ENCODE assay signal across 8 mouse cellular contexts in genomic region chr2:32361437-32361836, GRCm38 (mm10). TPM values are rescaled to one million over a fixed set of nuclear protein-coding genes. Genes with fewer than 3 reads are reported as not detected.
DNase-seq lines count a peak whose midpoint lies in the region; ATAC-seq and TF ChIP-seq lines count a peak whose summit lies in the region.

No protein-coding gene starts in this region.

- 2% methylated on average over 24 of the region's 24 CpGs for WGBS in forebrain, embryonic 10.5 days
- 2% methylated on average over 24 of the region's 24 CpGs for WGBS in heart, postnatal 0 days
- 4% methylated on average over 24 of the region's 24 CpGs for WGBS in lung, adult 2 months
- WGBS in neural tube, embryonic 13.5 days: under 1% methylated on average over 24 of the region's 24 CpGs

- TF ChIP-seq CTCF in heart, postnatal 0 days (IDR thresholded peaks at IDR 0.05; ENCODE audit: low read depth): peak; percentile 51
- peak; percentile 39; the same call in 1 of the 2 replicates for TF ChIP-seq CTCF in lung, adult 2 months (IDR thresholded peaks at IDR 0.05; ENCODE audit: insufficient read depth, low read length)

- no peak overlapping the region for H3K9ac ChIP-seq in heart, postnatal 0 days (replicated peaks; ENCODE audit: low read depth, low read length)
- peak overlapping the region; percentile 39; the same call in 1 of the 2 replicates for H3K9ac ChIP-seq in neural tube, embryonic 13.5 days

- peaks cover 13% of the 10 kb centered on the region for H3K27me3 ChIP-seq in forebrain, embryonic 10.5 days (ENCODE audit: poor library complexity, severe bottlenecking)
- no peaks in the 10 kb centered on the region for H3K27me3 ChIP-seq in heart, postnatal 0 days (ENCODE audit: control insufficient read depth, insufficient read depth, low read length)
- peaks cover 15% of the 10 kb centered on the region for H3K27me3 ChIP-seq in neural tube, embryonic 13.5 days

- no peak for TF ChIP-seq EP300 in heart, postnatal 0 days (IDR thresholded peaks at IDR 0.05; ENCODE audit: low read depth)

- peak overlapping the region; percentile 75 for H3K27ac ChIP-seq in forebrain, embryonic 10.5 days
- no peak overlapping the region for H3K27ac ChIP-seq in heart, postnatal 0 days (ENCODE audit: low read depth)
- no peak overlapping the region for H3K27ac ChIP-seq in neural tube, embryonic 13.5 days (replicated peaks)

- peak; percentile 42 for ATAC-seq in CD4-positive, CD25-positive, alpha-beta regulatory T cell, adult 4 months
- peak; percentile 34 for ATAC-seq in heart, postnatal 0 days (ENCODE audit: insufficient read depth, low read depth)
- peak; percentile 55 for ATAC-seq in neural tube, embryonic 13.5 days (ENCODE audit: low read depth)

- no peaks in the 10 kb centered on the region for H3K9me3 ChIP-seq in forebrain, embryonic 10.5 days
- H3K9me3 ChIP-seq in heart, postnatal 0 days (replicated peaks; ENCODE audit: control insufficient read depth, low read length): no peaks in the 10 kb centered on the region
- H3K9me3 ChIP-seq in neural tube, embryonic 13.5 days: no peaks in the 10 kb centered on the region

- peak overlapping the region; percentile 57 for H3K4me3 ChIP-seq in forebrain, embryonic 10.5 days
- peak overlapping the region; percentile 36 for H3K4me3 ChIP-seq in heart, postnatal 0 days (ENCODE audit: low read depth, low read length)
- peak overlapping the region; percentile 44 for H3K4me3 ChIP-seq in lung, adult 2 months (replicated peaks; ENCODE audit: extremely low read depth, low read depth, low read length)
- H3K4me3 ChIP-seq in neural tube, embryonic 13.5 days: peak overlapping the region; percentile 31

- TF ChIP-seq POLR2A in lung, adult 2 months (IDR thresholded peaks at IDR 0.05; ENCODE audit: borderline replicate concordance, extremely low read depth, low read depth, low read length): peak; percentile 53; the same call in 1 of the 2 replicates

- peak; percentile 79 for DNase-seq in c-Kit-positive CD71-positive TER-119-negative erythroid progenitor cells, embryonic 14.5 days (ENCODE audit: low read depth)
- peak; percentile 64 for DNase-seq in forebrain, embryonic 10.5 days (ENCODE audit: extremely low spot score, low spot score)
- peak; percentile 56 for DNase-seq in heart, postnatal 0 days (ENCODE audit: low spot score)
- peak; percentile 83 to 91 for DNase-seq in kidney, postnatal 25 days
- DNase-seq in lung, adult 2 months: peak; percentile 82
- DNase-seq in testis, postnatal 10 days (ENCODE audit: low spot score): peak; percentile 85

- H3K4me2 ChIP-seq in heart, postnatal 0 days (ENCODE audit: low read depth, low read length): peak overlapping the region; percentile 69
- peak overlapping the region; percentile 62 for H3K4me2 ChIP-seq in neural tube, embryonic 13.5 days

- peaks cover 42% of the 10 kb centered on the region for H3K4me1 ChIP-seq in forebrain, embryonic 10.5 days
- peaks cover 5% of the 10 kb centered on the region for H3K4me1 ChIP-seq in heart, postnatal 0 days (ENCODE audit: control insufficient read depth, insufficient read depth)
- H3K4me1 ChIP-seq in lung, adult 2 months (ENCODE audit: control insufficient read depth, insufficient read depth, low read length): peaks cover 3% of the 10 kb centered on the region; the same call in 1 of the 2 replicates
- peaks cover 28% of the 10 kb centered on the region for H3K4me1 ChIP-seq in neural tube, embryonic 13.5 days (replicated peaks)

- H3K36me3 ChIP-seq in forebrain, embryonic 10.5 days (replicated peaks): peaks cover 25% of the 10 kb centered on the region
- peaks cover 19% of the 10 kb centered on the region for H3K36me3 ChIP-seq in heart, postnatal 0 days (replicated peaks; ENCODE audit: control insufficient read depth, insufficient read depth, low read length)
- peaks cover 12% of the 10 kb centered on the region for H3K36me3 ChIP-seq in neural tube, embryonic 13.5 days

RNA-seq across cellular contexts. Expression of gene Dnm1, which starts 8.3 kb away (rescaled TPM):
- not detected for polyA plus RNA-seq in CD4-positive, CD25-positive, alpha-beta regulatory T cell, adult 4 months (2017; shearing (Covaris generic))
- polyA plus RNA-seq in forebrain, embryonic 10.5 days (2016; fragmentation: Nextera tagmentation; extraction: Ambion mirVana): 7.8 and 9.7 TPM in 2 replicates
- 3.4 and 10.3 TPM in 2 replicates for total RNA-seq in heart, postnatal 0 days (2014; rRNA removed; ENCODE audit: low replicate concordance)
- polyA plus RNA-seq in heart, postnatal 0 days (2015; fragmentation: Nextera tagmentation; extraction: Ambion mirVana): 1.5 and 1.6 TPM in 2 replicates
- 44.0 and 60.3 TPM in 2 replicates for polyA plus RNA-seq in lung, adult 2 months (2012; rRNA removed)
- 44.3 and 47.0 TPM in 2 replicates for polyA plus RNA-seq in neural tube, embryonic 13.5 days (2015; fragmentation: Nextera tagmentation; extraction: Ambion mirVana)

RNA-seq across cellular contexts. Expression of gene Ciz1, which starts 9.3 kb away (rescaled TPM):
- 100 to 1,000 TPM in 1 of 2 experiments, 10 to 100 TPM in 1; 58.7 to 103 TPM for polyA plus RNA-seq in CD4-positive, CD25-positive, alpha-beta regulatory T cell, adult 4 months (2017; shearing (Covaris generic))
- polyA plus RNA-seq in forebrain, embryonic 10.5 days (2016; fragmentation: Nextera tagmentation; extraction: Ambion mirVana): 57.7 and 70.3 TPM in 2 replicates
- total RNA-seq in heart, postnatal 0 days (2014; rRNA removed; ENCODE audit: low replicate concordance): 61.9 and 79.9 TPM in 2 replicates
- polyA plus RNA-seq in heart, postnatal 0 days (2015; fragmentation: Nextera tagmentation; extraction: Ambion mirVana): 17.6 and 18.5 TPM in 2 replicates
- 237 and 245 TPM in 2 replicates for polyA plus RNA-seq in lung, adult 2 months (2012; rRNA removed)
- polyA plus RNA-seq in neural tube, embryonic 13.5 days (2015; fragmentation: Nextera tagmentation; extraction: Ambion mirVana): 49.9 and 51.1 TPM in 2 replicates

RNA-seq across cellular contexts. Expression of gene 1110008P14Rik, which starts 20.3 kb away (rescaled TPM):
- 10 to 100 TPM; 46.6 to 52.9 TPM for polyA plus RNA-seq in CD4-positive, CD25-positive, alpha-beta regulatory T cell, adult 4 months (2017; shearing (Covaris generic))
- 36.3 and 37.5 TPM in 2 replicates for polyA plus RNA-seq in forebrain, embryonic 10.5 days (2016; fragmentation: Nextera tagmentation; extraction: Ambion mirVana)
- total RNA-seq in heart, postnatal 0 days (2014; rRNA removed; ENCODE audit: low replicate concordance): 159 and 195 TPM in 2 replicates
- polyA plus RNA-seq in heart, postnatal 0 days (2015; fragmentation: Nextera tagmentation; extraction: Ambion mirVana): 77.0 and 84.9 TPM in 2 replicates
- polyA plus RNA-seq in lung, adult 2 months (2012; rRNA removed): 170 and 173 TPM in 2 replicates
- 101 and 135 TPM in 2 replicates for polyA plus RNA-seq in neural tube, embryonic 13.5 days (2015; fragmentation: Nextera tagmentation; extraction: Ambion mirVana)

RNA-seq across cellular contexts. Expression of gene Lcn2, which starts 26.6 kb away (rescaled TPM):
- not detected for polyA plus RNA-seq in CD4-positive, CD25-positive, alpha-beta regulatory T cell, adult 4 months (2017; shearing (Covaris generic))
- not detected in 2 replicates for polyA plus RNA-seq in forebrain, embryonic 10.5 days (2016; fragmentation: Nextera tagmentation; extraction: Ambion mirVana)
- total RNA-seq in heart, postnatal 0 days (2014; rRNA removed; ENCODE audit: low replicate concordance): 1.1 and 6.0 TPM in 2 replicates
- polyA plus RNA-seq in heart, postnatal 0 days (2015; fragmentation: Nextera tagmentation; extraction: Ambion mirVana): 1.8 and 2.0 TPM in 2 replicates
- polyA plus RNA-seq in lung, adult 2 months (2012; rRNA removed): 193 and 242 TPM in 2 replicates
- 0.56 and 1.4 TPM in 2 replicates for polyA plus RNA-seq in neural tube, embryonic 13.5 days (2015; fragmentation: Nextera tagmentation; extraction: Ambion mirVana)

RNA-seq across cellular contexts. Expression of gene Ptges2, which starts 34.3 kb away (rescaled TPM):
- under 1 TPM; 0.34 to 0.50 TPM for polyA plus RNA-seq in CD4-positive, CD25-positive, alpha-beta regulatory T cell, adult 4 months (2017; shearing (Covaris generic))
- polyA plus RNA-seq in forebrain, embryonic 10.5 days (2016; fragmentation: Nextera tagmentation; extraction: Ambion mirVana): 23.8 and 26.4 TPM in 2 replicates
- 33.9 and 46.7 TPM in 2 replicates for total RNA-seq in heart, postnatal 0 days (2014; rRNA removed; ENCODE audit: low replicate concordance)
- 62.6 and 65.4 TPM in 2 replicates for polyA plus RNA-seq in heart, postnatal 0 days (2015; fragmentation: Nextera tagmentation; extraction: Ambion mirVana)
- polyA plus RNA-seq in lung, adult 2 months (2012; rRNA removed): 14.7 and 23.8 TPM in 2 replicates
- polyA plus RNA-seq in neural tube, embryonic 13.5 days (2015; fragmentation: Nextera tagmentation; extraction: Ambion mirVana): 44.3 and 46.0 TPM in 2 replicates
